Mouse (Mus musculus): ENCODE measurements around the gene Il20rb. TPM values are rescaled to one million over a fixed set of nuclear protein-coding genes. Genes with fewer than 3 reads are reported as not detected.
A peak's percentile ranks its signal among the peaks of the same experiment; 100 is the strongest.

The Il20rb gene
- total and polyA plus RNA-seq, 2 experiments = 0.83 to 0.88 TPM

GRCm38 (mm10) chr9:100493611-100494261 lies 7.1 kb upstream of the Il20rb start:
- Histone ChIP-seq H3K36me3 (ENCODE audit: control insufficient read depth, insufficient read depth, low read length) (peaks cover 20% of the 10 kb centered on the region; the same call in 1 of the 2 replicates), H3K27ac (replicated peaks; ENCODE audit: insufficient read depth, low read depth, low read length) (no peak overlapping the region), H3K9ac (ENCODE audit: low read depth, low read length) (no peak overlapping the region), H3K4me1 (ENCODE audit: control insufficient read depth, insufficient read depth, low read length) (peaks cover 2% of the 10 kb centered on the region; the same call in 1 of the 2 replicates), H3K79me2 (ENCODE audit: control insufficient read depth, insufficient read depth, low read length) (peaks cover 8% of the 10 kb centered on the region; the same call in 1 of the 2 replicates), H3K4me3 (ENCODE audit: insufficient read depth, low read depth, low read length) (no peak overlapping the region), H3K27me3 (ENCODE audit: control insufficient read depth, insufficient read depth, low read length) (no peaks in the 10 kb centered on the region)
- WGBS = 90% methylated on average over 5 of the region's 5 CpGs
- no peak for TF ChIP-seq POLR2A (IDR thresholded peaks at IDR 0.05; ENCODE audit: extremely low read depth, insufficient read depth, low read length)
- TF ChIP-seq CTCF (IDR thresholded peaks at IDR 0.05; ENCODE audit: low read depth, low read length) = no peak
- no peak for DNase-seq (ENCODE audit: extremely low read depth, low read depth, low spot score)

GRCm38 (mm10) chr9:100491424-100491823 lies 4.8 kb upstream of the Il20rb start:
- Histone ChIP-seq H3K27ac (replicated peaks; ENCODE audit: insufficient read depth, low read depth, low read length) (no peak overlapping the region), H3K4me3 (ENCODE audit: insufficient read depth, low read depth, low read length) (no peak overlapping the region), H3K9ac (ENCODE audit: low read depth, low read length) (no peak overlapping the region), H3K79me2 (ENCODE audit: control insufficient read depth, insufficient read depth, low read length) (no peaks in the 10 kb centered on the region; the same call in 1 of the 2 replicates), H3K27me3 (ENCODE audit: control insufficient read depth, insufficient read depth, low read length) (no peaks in the 10 kb centered on the region), H3K4me1 (ENCODE audit: control insufficient read depth, insufficient read depth, low read length) (0 out of 2 replicates have a peak, but pooled peaks cover 2% of the 10 kb centered on the region), H3K36me3 (ENCODE audit: control insufficient read depth, insufficient read depth, low read length) (peaks cover 16% of the 10 kb centered on the region; the same call in 1 of the 2 replicates)
- TF ChIP-seq CTCF (IDR thresholded peaks at IDR 0.05; ENCODE audit: low read depth, low read length) = no peak
- no peak for TF ChIP-seq POLR2A (IDR thresholded peaks at IDR 0.05; ENCODE audit: extremely low read depth, insufficient read depth, low read length)
- 91% methylated on average over 1 of the region's 1 CpGs for WGBS
- DNase-seq (ENCODE audit: extremely low read depth, low read depth, low spot score) = no peak

DNA sequence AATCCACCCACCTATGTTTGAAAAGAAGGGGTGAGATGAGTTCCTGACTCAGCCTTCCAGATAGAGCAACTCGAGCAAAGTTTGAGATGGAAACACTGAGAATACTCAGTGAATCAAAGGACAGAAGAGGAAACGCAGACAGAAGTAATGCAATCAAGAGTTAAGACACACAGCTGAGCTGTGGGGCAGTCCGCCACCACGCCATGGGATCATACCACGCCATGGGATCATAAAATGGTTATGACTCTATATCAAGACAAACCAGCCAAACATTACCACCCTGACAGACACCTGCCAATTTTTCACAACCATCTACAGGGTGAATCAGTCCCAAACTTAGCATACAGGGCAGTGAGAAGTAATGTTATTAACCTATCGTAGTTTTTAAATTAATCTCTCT lies 2.4 kb upstream of the Il20rb start:
- no peak overlapping the region for H3K27ac ChIP-seq (replicated peaks; ENCODE audit: insufficient read depth, low read depth, low read length)
- H3K27me3 ChIP-seq (ENCODE audit: control insufficient read depth, insufficient read depth, low read length) = no peaks in the 10 kb centered on the region
- 0 out of 2 replicates have a peak, but pooled peaks cover 2% of the 10 kb centered on the region for H3K4me1 ChIP-seq (ENCODE audit: control insufficient read depth, insufficient read depth, low read length)
- no peaks in the 10 kb centered on the region; the same call in 1 of the 2 replicates for H3K79me2 ChIP-seq (ENCODE audit: control insufficient read depth, insufficient read depth, low read length)
- TF ChIP-seq CTCF (IDR thresholded peaks at IDR 0.05; ENCODE audit: low read depth, low read length) (no peak), POLR2A (IDR thresholded peaks at IDR 0.05; ENCODE audit: extremely low read depth, insufficient read depth, low read length) (no peak)
- H3K36me3 ChIP-seq (ENCODE audit: control insufficient read depth, insufficient read depth, low read length) = peaks cover 15% of the 10 kb centered on the region
- no peak overlapping the region for H3K4me3 ChIP-seq (ENCODE audit: insufficient read depth, low read depth, low read length)
- DNase-seq (ENCODE audit: extremely low read depth, low read depth, low spot score) = no peak
- no peak overlapping the region for H3K9ac ChIP-seq (ENCODE audit: low read depth, low read length)
- WGBS = 91% methylated on average over 6 of the region's 6 CpGs

GRCm38 (mm10) chr9:100488056-100488713 lies 1.6 kb upstream of the Il20rb start:
- no peak overlapping the region for H3K4me3 ChIP-seq (ENCODE audit: insufficient read depth, low read depth, low read length)
- H3K36me3 ChIP-seq (ENCODE audit: control insufficient read depth, insufficient read depth, low read length) = peaks cover 12% of the 10 kb centered on the region
- H3K27ac ChIP-seq (replicated peaks; ENCODE audit: insufficient read depth, low read depth, low read length) = no peak overlapping the region
- no peak overlapping the region for H3K9ac ChIP-seq (ENCODE audit: low read depth, low read length)
- TF ChIP-seq POLR2A (IDR thresholded peaks at IDR 0.05; ENCODE audit: extremely low read depth, insufficient read depth, low read length) (no peak), CTCF (IDR thresholded peaks at IDR 0.05; ENCODE audit: low read depth, low read length) (no peak)
- 69% methylated on average over 7 of the region's 7 CpGs for WGBS
- H3K27me3 ChIP-seq (ENCODE audit: control insufficient read depth, insufficient read depth, low read length) = no peaks in the 10 kb centered on the region
- 0 out of 2 replicates have a peak, but pooled peaks cover 2% of the 10 kb centered on the region for H3K4me1 ChIP-seq (ENCODE audit: control insufficient read depth, insufficient read depth, low read length)
- H3K79me2 ChIP-seq (ENCODE audit: control insufficient read depth, insufficient read depth, low read length) = no peaks in the 10 kb centered on the region; the same call in 1 of the 2 replicates
- peak; percentile 43 for DNase-seq (ENCODE audit: extremely low read depth, low read depth, low spot score)

DNA sequence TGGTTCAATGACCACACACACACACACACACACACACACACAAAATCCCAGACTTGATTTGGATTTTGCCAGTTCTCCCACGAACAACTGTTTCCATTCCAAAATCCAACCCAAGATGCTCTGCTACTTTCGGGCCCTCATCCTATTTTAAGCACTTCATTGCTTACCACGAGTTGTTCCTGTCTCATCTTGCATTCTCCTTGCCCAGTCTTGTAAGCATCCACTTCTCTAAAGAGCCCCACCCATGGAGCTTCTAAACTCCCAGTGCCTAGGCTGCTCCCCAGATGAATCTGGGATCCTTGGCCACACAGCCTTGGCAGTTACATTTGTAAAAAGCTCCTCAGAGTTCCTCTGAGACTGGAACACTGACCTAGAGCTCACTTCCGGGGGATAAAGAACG lies 3.3 kb downstream of the Il20rb start:
- DNase-seq (ENCODE audit: extremely low read depth, low read depth, low spot score) = no peak
- H3K4me1 ChIP-seq (ENCODE audit: control insufficient read depth, insufficient read depth, low read length) = 0 out of 2 replicates have a peak, but pooled peaks cover under 1% of the 10 kb centered on the region
- no peak overlapping the region for H3K9ac ChIP-seq (ENCODE audit: low read depth, low read length)
- H3K27me3 ChIP-seq (ENCODE audit: control insufficient read depth, insufficient read depth, low read length) = no peaks in the 10 kb centered on the region
- no peak overlapping the region for H3K4me3 ChIP-seq (ENCODE audit: insufficient read depth, low read depth, low read length)
- no peak for TF ChIP-seq CTCF (IDR thresholded peaks at IDR 0.05; ENCODE audit: low read depth, low read length)
- no peak for TF ChIP-seq POLR2A (IDR thresholded peaks at IDR 0.05; ENCODE audit: extremely low read depth, insufficient read depth, low read length)
- peaks cover 7% of the 10 kb centered on the region for H3K36me3 ChIP-seq (ENCODE audit: control insufficient read depth, insufficient read depth, low read length)
- H3K27ac ChIP-seq (replicated peaks; ENCODE audit: insufficient read depth, low read depth, low read length) = no peak overlapping the region
- H3K79me2 ChIP-seq (ENCODE audit: control insufficient read depth, insufficient read depth, low read length) = no peaks in the 10 kb centered on the region; the same call in 1 of the 2 replicates
- WGBS = 96% methylated on average over 5 of the region's 5 CpGs
